Mouse (Mus musculus) left cerebral cortex, adult 9 months (tissue): ENCODE data around the gene Cyp27a1.

Experiments
- DNase-seq, 2 experiments: peaks; one replicate each; pipeline ENCODE4 v3.0.0; 2022; ENCODE audit warnings: low spot score in 2 of 2

The Cyp27a1 gene

GRCm38 (mm10) chr1:74718113-74718512 is 4.7 kb downstream of the Cyp27a1 start:
- no peak for DNase-seq

- DNase-seq, result no peak
Observed at GRCm38 (mm10) chr1:74719281-74719680, 5.9 kb downstream of the Cyp27a1 start.

- DNase-seq, result no peak
Observed at GRCm38 (mm10) chr1:74721657-74722056, 8.3 kb downstream of the Cyp27a1 start.

GRCm38 (mm10) chr1:74723748-74724147 is 10.4 kb downstream of the Cyp27a1 start:
- DNase-seq, result no peak

GRCm38 (mm10) chr1:74726114-74726513 is 12.7 kb downstream of the Cyp27a1 start:
- no peak for DNase-seq

- no peak for DNase-seq
Observed at GRCm38 (mm10) chr1:74726674-74727073, 13.3 kb downstream of the Cyp27a1 start.

GRCm38 (mm10) chr1:74728446-74728845 is 15.1 kb downstream of the Cyp27a1 start:
- no peak for DNase-seq

GRCm38 (mm10) chr1:74736977-74737376 is 23.6 kb downstream of the Cyp27a1 start:
- DNase-seq, result no peak

GRCm38 (mm10) chr1:74737500-74737899 is 24.1 kb downstream of the Cyp27a1 start:
- DNase-seq, result no peak

- no peak for DNase-seq
Observed at GRCm38 (mm10) chr1:74740846-74741245, 27.5 kb downstream of the Cyp27a1 start.

GRCm38 (mm10) chr1:74747335-74747734 is 34.0 kb downstream of the Cyp27a1 start:
- DNase-seq, result no peak

- DNase-seq, result peak in 1 of 2 experiments; percentile 33
Observed at GRCm38 (mm10) chr1:74748643-74749271, 35.4 kb downstream of the Cyp27a1 start, which contains the start of gene Prkag3. Prkag3 (minus strand) TSS chr1:74749221.

GRCm38 (mm10) chr1:74749301-74749700 is 35.9 kb downstream of the Cyp27a1 start:
- DNase-seq, result no peak

GRCm38 (mm10) chr1:74750683-74751082 is 37.3 kb downstream of the Cyp27a1 start:
- peak in 1 of 2 experiments; percentile 22 for DNase-seq

GRCm38 (mm10) chr1:74752150-74752549 is 38.8 kb downstream of the Cyp27a1 start:
- no peak for DNase-seq

- no peak for DNase-seq
Observed at GRCm38 (mm10) chr1:74752833-74753232, 39.5 kb downstream of the Cyp27a1 start.

GRCm38 (mm10) chr1:74753266-74753974 is 40.0 kb downstream of the Cyp27a1 start:
- DNase-seq, result no peak

GRCm38 (mm10) chr1:74754175-74754785 is 40.9 kb downstream of the Cyp27a1 start:
- DNase-seq, result no peak

- DNase-seq, result peak in 1 of 2 experiments; percentile 54
Observed at GRCm38 (mm10) chr1:74759773-74760172, 46.4 kb downstream of the Cyp27a1 start.

GRCm38 (mm10) chr1:74763081-74763480 is 49.7 kb downstream of the Cyp27a1 start:
- peak in 1 of 2 experiments; percentile 73 for DNase-seq

- no peak for DNase-seq
Observed at GRCm38 (mm10) chr1:74770727-74771466, 57.5 kb downstream of the Cyp27a1 start.

- no peak for DNase-seq
Observed at GRCm38 (mm10) chr1:74771467-74771844, 58.1 kb downstream of the Cyp27a1 start.

GRCm38 (mm10) chr1:74771845-74771930 is 58.3 kb downstream of the Cyp27a1 start, which contains the start of gene Wnt6:
Wnt6 (plus strand) TSS chr1:74771892.
- no peak for DNase-seq
